Mouse (Mus musculus): ENCODE results near the gene Prkd3. TPM values are rescaled to one million over a fixed set of nuclear protein-coding genes. Genes with fewer than 3 reads are reported as not detected.
A peak's percentile ranks its signal among the peaks of the same experiment; 100 is the strongest.

Prkd3 gene
- polyA plus RNA-seq, 1 experiment from 2014 or later, result 28.3 TPM

- H3K27ac ChIP-seq (ENCODE audit: low read depth, low read length), result no peak overlapping the region
- ATAC-seq (replicated peaks; ENCODE audit: insufficient number of reproducible peaks, low FRiP score, low TSS enrichment), result no peak
These were observed 107.7 kb downstream of the Prkd3 start for GRCm38 (mm10) chr17:78912861-78913281.

GRCm38 (mm10) chr17:78909374-78909773, 111.2 kb downstream of the Prkd3 start:
- Histone ChIP-seq H3K9ac (ENCODE audit: low read depth, low read length) (no peak overlapping the region), H3K27me3 (ENCODE audit: control insufficient read depth, insufficient read depth, low read length) (no peaks in the 10 kb centered on the region), H3K9me3 (replicated peaks; ENCODE audit: control insufficient read depth, low read length) (no peaks in the 10 kb centered on the region), H3K4me1 (ENCODE audit: control insufficient read depth, insufficient read depth, low read length) (no peaks in the 10 kb centered on the region), H3K4me3 (ENCODE audit: low read depth, low read length) (no peak overlapping the region), H3K36me3 (ENCODE audit: control insufficient read depth, insufficient read depth, low read length) (no peaks in the 10 kb centered on the region), H3K27ac (ENCODE audit: low read depth, low read length) (no peak overlapping the region), H3K4me2 (no peak overlapping the region)
- ATAC-seq (replicated peaks; ENCODE audit: insufficient number of reproducible peaks, low FRiP score, low TSS enrichment), result no peak
- WGBS (ENCODE audit: insufficient replicate concordance), result 69% methylated on average over 2 of the region's 2 CpGs

More at GRCm38 (mm10) chr17:78912861-78913281, 107.7 kb downstream of the Prkd3 start:
- H3K9me3 ChIP-seq (replicated peaks; ENCODE audit: control insufficient read depth, low read length), result no peaks in the 10 kb centered on the region
- peak overlapping the region; percentile 33 for H3K4me3 ChIP-seq (ENCODE audit: low read depth, low read length)
- H3K4me2 ChIP-seq, result peak overlapping the region; percentile 59
- H3K4me1 ChIP-seq (ENCODE audit: control insufficient read depth, insufficient read depth, low read length), result no peaks in the 10 kb centered on the region
- no peaks in the 10 kb centered on the region for H3K36me3 ChIP-seq (ENCODE audit: control insufficient read depth, insufficient read depth, low read length)
- H3K27me3 ChIP-seq (ENCODE audit: control insufficient read depth, insufficient read depth, low read length), result no peaks in the 10 kb centered on the region
- WGBS (ENCODE audit: insufficient replicate concordance), result 20% methylated on average over 6 of the region's 6 CpGs
- H3K9ac ChIP-seq (ENCODE audit: low read depth, low read length), result peak overlapping the region; percentile 40; the same call in 1 of the 2 replicates

- Histone ChIP-seq H3K9ac (ENCODE audit: low read depth, low read length) (no peak within 1 kb of the TSS), H3K4me2 (no peak within 1 kb of the TSS), H3K36me3 (ENCODE audit: control insufficient read depth, insufficient read depth, low read length) (no peaks in the 10 kb centered on the region), H3K9me3 (replicated peaks; ENCODE audit: control insufficient read depth, low read length) (no peaks in the 10 kb centered on the region), H3K27me3 (ENCODE audit: control insufficient read depth, insufficient read depth, low read length) (no peaks in the 10 kb centered on the region), H3K4me3 (ENCODE audit: low read depth, low read length) (no peak within 1 kb of the TSS), H3K27ac (ENCODE audit: low read depth, low read length) (no peak within 1 kb of the TSS), H3K4me1 (ENCODE audit: control insufficient read depth, insufficient read depth, low read length) (no peaks in the 10 kb centered on the region)
- 80% methylated on average over 5 of the region's 5 CpGs for whole genome bisulfite sequencing (ENCODE audit: insufficient replicate concordance)
- no peak for ATAC-seq (replicated peaks; ENCODE audit: insufficient number of reproducible peaks, low FRiP score, low TSS enrichment)
These were observed 113.7 kb downstream of the Prkd3 start, which contains the start of gene Sult6b1 for GRCm38 (mm10) chr17:78906892-78907291. Sult6b1 (minus strand) TSS chr17:78906992.

DNA sequence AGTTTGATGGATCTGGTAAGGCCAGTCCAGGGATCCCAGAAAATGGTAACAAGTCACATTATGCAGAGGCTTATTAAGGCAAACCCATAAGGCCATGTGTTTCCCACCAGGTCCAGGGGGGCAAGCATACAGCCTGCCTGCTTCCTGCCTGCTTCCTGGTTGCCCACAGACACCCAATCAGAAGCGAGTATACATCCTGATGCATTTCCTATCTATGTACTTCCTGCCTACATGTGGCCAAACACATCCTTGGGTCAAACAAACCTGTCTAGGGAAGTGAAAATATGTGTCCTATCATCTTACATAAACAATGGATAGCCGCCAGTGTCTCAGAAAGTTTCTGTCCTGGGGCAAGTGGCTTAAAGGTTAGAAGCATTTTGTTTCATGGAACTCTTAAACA, 117.5 kb downstream of the Prkd3 start:
- no peak overlapping the region for H3K4me3 ChIP-seq (ENCODE audit: low read depth, low read length)
- WGBS (ENCODE audit: insufficient replicate concordance), result 66% methylated on average over 2 of the region's 2 CpGs

More for the DNA sequence above, 117.5 kb downstream of the Prkd3 start:
- H3K27ac ChIP-seq (ENCODE audit: low read depth, low read length), result no peak overlapping the region
- H3K4me1 ChIP-seq (ENCODE audit: control insufficient read depth, insufficient read depth, low read length), result no peaks in the 10 kb centered on the region
- no peaks in the 10 kb centered on the region for H3K9me3 ChIP-seq (replicated peaks; ENCODE audit: control insufficient read depth, low read length)
- no peaks in the 10 kb centered on the region for H3K36me3 ChIP-seq (ENCODE audit: control insufficient read depth, insufficient read depth, low read length)
- H3K27me3 ChIP-seq (ENCODE audit: control insufficient read depth, insufficient read depth, low read length), result no peaks in the 10 kb centered on the region
- H3K4me2 ChIP-seq, result no peak overlapping the region
- no peak overlapping the region for H3K9ac ChIP-seq (ENCODE audit: low read depth, low read length)
- ATAC-seq (replicated peaks; ENCODE audit: insufficient number of reproducible peaks, low FRiP score, low TSS enrichment), result no peak

Other genes with a start within 250 kb of the Prkd3 start
- 16.9 and 18.7 TPM in 2 replicates for gene Heatr5b, start 185.5 kb downstream of the Prkd3 start, polyA plus RNA-seq (2014; fragmentation: Nextera tagmentation; extraction: Ambion mirVana)
- 31.8 and 32.5 TPM in 2 replicates for gene Gpatch11, start 185.2 kb downstream of the Prkd3 start, polyA plus RNA-seq (2014; fragmentation: Nextera tagmentation; extraction: Ambion mirVana)
- 6.4 and 9.5 TPM in 2 replicates for gene Eif2ak2, start 138.2 kb downstream of the Prkd3 start, polyA plus RNA-seq (2014; fragmentation: Nextera tagmentation; extraction: Ambion mirVana)
- gene Sult6b1, start 113.8 kb downstream of the Prkd3 start, polyA plus RNA-seq (2014; fragmentation: Nextera tagmentation; extraction: Ambion mirVana), result 0.27 and 0.33 TPM in 2 replicates
- 77.6 and 81.6 TPM in 2 replicates for gene Cebpzos, start 104.3 kb downstream of the Prkd3 start, polyA plus RNA-seq (2014; fragmentation: Nextera tagmentation; extraction: Ambion mirVana)
- gene Cebpz, start 83.8 kb downstream of the Prkd3 start, polyA plus RNA-seq (2014; fragmentation: Nextera tagmentation; extraction: Ambion mirVana), result 36.0 and 41.3 TPM in 2 replicates
- 62.1 and 66.6 TPM in 2 replicates for gene Ndufaf7, start 83.7 kb downstream of the Prkd3 start, polyA plus RNA-seq (2014; fragmentation: Nextera tagmentation; extraction: Ambion mirVana)
- gene Qpct, start 31.1 kb upstream of the Prkd3 start, polyA plus RNA-seq (2014; fragmentation: Nextera tagmentation; extraction: Ambion mirVana), result 37.4 and 42.5 TPM in 2 replicates

Data from heart, embryonic 11.5 days (tissue).